Mouse (Mus musculus): ENCODE data around the gene Pold3. TPM values are rescaled to one million over a fixed set of nuclear protein-coding genes. Genes with fewer than 3 reads are reported as not detected.

Gene Pold3
- polyA plus RNA-seq, 2 experiments = 31.9 to 51.1 TPM

DNA sequence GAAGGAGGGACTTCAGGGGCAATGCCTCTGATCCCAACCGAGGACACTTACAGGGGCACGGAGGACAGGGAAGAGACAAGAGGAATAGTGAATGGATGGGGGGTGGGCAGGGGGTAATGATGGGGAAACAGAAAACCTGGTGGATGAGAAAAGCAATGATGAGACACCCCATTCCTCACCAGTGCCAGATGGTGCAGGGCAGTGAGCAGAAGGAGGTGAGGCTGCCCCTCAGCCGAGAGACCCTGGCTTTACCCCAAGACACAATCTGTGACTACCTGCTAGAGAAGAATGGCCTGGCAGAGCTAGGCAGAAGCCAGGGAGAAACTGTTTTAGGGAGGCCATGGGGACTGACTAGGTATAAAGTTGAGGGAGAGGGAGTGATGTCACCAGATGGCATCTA is 84.9 kb downstream of the Pold3 start:
- DNase-seq (ENCODE audit: low read depth in 3 of 3, low spot score in 3 of 3) = no peak
- Histone ChIP-seq H3K4me2 (ENCODE audit: low read depth) (no peak overlapping the region), H3K9ac (replicated peaks) (no peak overlapping the region), H3K9me3 (ENCODE audit: control insufficient read depth, low read length) (no peaks in the 10 kb centered on the region), H3K4me1 (replicated peaks; ENCODE audit: control insufficient read depth in 2 of 2, insufficient read depth in 2 of 2, low read length in 1 of 2) (no peaks in the 10 kb centered on the region), H3K27ac (no peak overlapping the region), H3K4me3 (ENCODE audit: insufficient read depth in 1 of 2, low read depth in 2 of 2, low read length in 2 of 2) (no peak overlapping the region), H3K27me3 (ENCODE audit: control insufficient read depth, insufficient read depth, low read length) (no peaks in the 10 kb centered on the region), H3K36me3 (replicated peaks; ENCODE audit: control insufficient read depth, insufficient read depth, low read depth) (no peaks in the 10 kb centered on the region)
- 70% methylated on average over 3 of the region's 3 CpGs for WGBS (ENCODE audit: insufficient replicate concordance)
- no peak for ATAC-seq (ENCODE audit: insufficient read depth)
- no peak for TF ChIP-seq CTCF (IDR thresholded peaks at IDR 0.05; ENCODE audit: low read depth)
- no peak for TF ChIP-seq EP300 (IDR thresholded peaks at IDR 0.05; ENCODE audit: low read depth)

DNA sequence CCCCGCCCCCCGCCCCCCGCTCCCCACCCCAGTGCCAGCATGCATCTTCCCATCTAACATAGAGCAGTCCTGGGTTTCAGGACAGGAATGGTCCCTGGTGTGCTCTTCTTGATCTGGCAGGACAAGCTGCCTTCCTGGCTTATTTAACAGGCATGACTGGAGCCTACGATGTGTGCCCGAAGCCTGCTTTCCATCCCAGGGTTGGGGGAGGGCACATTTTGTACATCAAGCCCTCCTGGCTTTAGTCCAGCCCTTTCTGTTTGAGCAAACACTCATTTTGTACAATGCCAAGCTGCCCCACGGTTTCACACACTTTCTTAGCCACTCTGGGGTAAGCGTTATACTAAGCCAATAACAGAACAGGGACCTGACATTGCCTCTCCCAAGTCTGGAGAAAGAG is 85.3 kb downstream of the Pold3 start:
- TF ChIP-seq CTCF (IDR thresholded peaks at IDR 0.05; ENCODE audit: low read depth) = no peak
- TF ChIP-seq EP300 (IDR thresholded peaks at IDR 0.05; ENCODE audit: low read depth) = no peak
- Histone ChIP-seq H3K27ac (no peak overlapping the region), H3K4me1 (replicated peaks; ENCODE audit: control insufficient read depth in 2 of 2, insufficient read depth in 2 of 2, low read length in 1 of 2) (no peaks in the 10 kb centered on the region), H3K9me3 (ENCODE audit: control insufficient read depth, low read length) (no peaks in the 10 kb centered on the region), H3K27me3 (ENCODE audit: control insufficient read depth, insufficient read depth, low read length) (no peaks in the 10 kb centered on the region), H3K9ac (replicated peaks) (no peak overlapping the region), H3K4me3 (ENCODE audit: insufficient read depth in 1 of 2, low read depth in 2 of 2, low read length in 2 of 2) (no peak overlapping the region), H3K4me2 (ENCODE audit: low read depth) (no peak overlapping the region), H3K36me3 (replicated peaks; ENCODE audit: control insufficient read depth, insufficient read depth, low read depth) (no peaks in the 10 kb centered on the region)
- ATAC-seq (ENCODE audit: insufficient read depth) (no peak), DNase-seq (ENCODE audit: low read depth in 3 of 3, low spot score in 3 of 3) (no peak)
- WGBS (ENCODE audit: insufficient replicate concordance) = 61% methylated on average over 7 of the region's 7 CpGs

DNA sequence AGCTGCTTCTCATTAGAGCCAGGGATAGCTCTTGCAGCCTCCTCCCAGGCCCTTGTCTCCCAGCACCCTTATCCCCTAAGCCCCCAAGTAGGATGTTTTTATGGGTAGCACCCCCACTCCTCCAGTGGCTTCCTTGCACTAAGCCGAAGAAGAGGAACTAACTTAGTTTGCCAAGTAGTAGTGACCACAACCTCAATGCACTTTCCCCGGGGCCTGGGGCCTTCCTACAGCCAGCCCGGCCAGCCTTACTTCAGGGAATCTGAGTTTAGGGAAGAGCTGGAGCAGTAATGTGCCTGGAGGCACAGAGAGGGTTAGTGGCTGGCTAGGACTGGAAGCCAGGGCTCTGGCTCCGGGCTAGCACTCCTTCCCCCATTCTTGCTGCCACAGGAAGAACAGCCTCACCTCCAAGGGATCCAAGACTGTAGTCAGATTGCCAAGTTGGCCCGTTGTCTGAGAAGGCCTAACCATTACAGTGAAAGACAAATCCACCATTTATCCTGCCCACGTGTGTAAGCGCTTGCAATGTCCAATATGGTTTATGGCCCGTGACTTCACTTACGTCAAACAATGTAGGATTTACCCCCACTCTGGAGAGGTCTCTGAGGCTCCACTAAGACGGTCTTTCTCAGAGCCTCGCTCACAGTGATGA is 86.4 kb downstream of the Pold3 start:
- no peak overlapping the region for H3K4me2 ChIP-seq (ENCODE audit: low read depth)
- DNase-seq (ENCODE audit: low read depth in 3 of 3, low spot score in 3 of 3) = no peak
- H3K4me1 ChIP-seq (replicated peaks; ENCODE audit: control insufficient read depth in 2 of 2, insufficient read depth in 2 of 2, low read length in 1 of 2) = no peaks in the 10 kb centered on the region
- TF ChIP-seq CTCF (IDR thresholded peaks at IDR 0.05; ENCODE audit: low read depth) = no peak
- no peak for TF ChIP-seq EP300 (IDR thresholded peaks at IDR 0.05; ENCODE audit: low read depth)
- no peak overlapping the region for H3K4me3 ChIP-seq (ENCODE audit: insufficient read depth in 1 of 2, low read depth in 2 of 2, low read length in 2 of 2)
- no peaks in the 10 kb centered on the region for H3K27me3 ChIP-seq (ENCODE audit: control insufficient read depth, insufficient read depth, low read length)
- WGBS (ENCODE audit: insufficient replicate concordance) = 58% methylated on average over 11 of the region's 11 CpGs
- no peak overlapping the region for H3K9ac ChIP-seq (replicated peaks)
- H3K36me3 ChIP-seq (replicated peaks; ENCODE audit: control insufficient read depth, insufficient read depth, low read depth) = no peaks in the 10 kb centered on the region
- no peak overlapping the region for H3K27ac ChIP-seq
- ATAC-seq (ENCODE audit: insufficient read depth) = no peak
- no peaks in the 10 kb centered on the region for H3K9me3 ChIP-seq (ENCODE audit: control insufficient read depth, low read length)

DNA sequence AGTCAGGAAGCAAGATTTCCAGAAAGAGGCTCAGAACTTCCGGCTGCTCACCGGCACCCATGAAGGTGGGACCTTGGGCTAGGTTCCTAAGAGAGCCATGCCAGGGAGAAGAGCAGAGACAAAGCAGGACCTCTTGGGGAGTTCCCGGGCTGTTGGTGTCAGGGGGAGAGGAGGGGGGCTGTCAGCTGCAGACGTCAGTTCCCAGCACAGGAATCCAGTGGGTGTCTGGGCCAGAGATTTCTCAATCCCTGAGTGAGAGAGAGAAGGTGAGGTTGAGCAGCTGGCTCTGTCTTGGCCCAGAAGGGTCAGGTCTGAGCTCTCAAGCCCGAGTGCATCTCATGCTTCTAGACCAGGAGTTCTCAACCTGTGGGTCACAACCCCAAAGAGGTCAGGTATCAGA is 87.7 kb downstream of the Pold3 start:
- no peak for DNase-seq (ENCODE audit: low read depth in 3 of 3, low spot score in 3 of 3)
- H3K9ac ChIP-seq (replicated peaks) = no peak overlapping the region
- ATAC-seq (ENCODE audit: insufficient read depth) = no peak
- no peaks in the 10 kb centered on the region for H3K4me1 ChIP-seq (replicated peaks; ENCODE audit: control insufficient read depth in 2 of 2, insufficient read depth in 2 of 2, low read length in 1 of 2)
- TF ChIP-seq CTCF (IDR thresholded peaks at IDR 0.05; ENCODE audit: low read depth) (no peak), EP300 (IDR thresholded peaks at IDR 0.05; ENCODE audit: low read depth) (no peak)
- no peak overlapping the region for H3K4me2 ChIP-seq (ENCODE audit: low read depth)
- 39% methylated on average over 5 of the region's 5 CpGs for WGBS (ENCODE audit: insufficient replicate concordance)
- no peaks in the 10 kb centered on the region for H3K9me3 ChIP-seq (ENCODE audit: control insufficient read depth, low read length)
- no peak overlapping the region for H3K4me3 ChIP-seq (ENCODE audit: insufficient read depth in 1 of 2, low read depth in 2 of 2, low read length in 2 of 2)
- H3K36me3 ChIP-seq (replicated peaks; ENCODE audit: control insufficient read depth, insufficient read depth, low read depth) = no peaks in the 10 kb centered on the region
- H3K27ac ChIP-seq = no peak overlapping the region
- H3K27me3 ChIP-seq (ENCODE audit: control insufficient read depth, insufficient read depth, low read length) = no peaks in the 10 kb centered on the region

Other genes starting within 250 kb of the Pold3 start
- 1.5 and 2.2 TPM in 2 replicates for gene Rnf169, start 141.1 kb downstream of the Pold3 start, polyA plus RNA-seq (2012; rRNA removed)
- gene Rnf169, start 141.1 kb downstream of the Pold3 start, polyA plus RNA-seq (2014; fragmentation: Nextera tagmentation; extraction: Ambion mirVana) = 1.5 and 1.6 TPM in 2 replicates
- 0.02 TPM in 2 replicates for gene Chrdl2, start 115.4 kb downstream of the Pold3 start, polyA plus RNA-seq (2012; rRNA removed)
- not detected in 2 replicates for gene Chrdl2, start 115.4 kb downstream of the Pold3 start, polyA plus RNA-seq (2014; fragmentation: Nextera tagmentation; extraction: Ambion mirVana)
- gene Lipt2, start 37.7 kb upstream of the Pold3 start, polyA plus RNA-seq (2012; rRNA removed) = 2.8 and 3.8 TPM in 2 replicates
- gene Lipt2, start 37.7 kb upstream of the Pold3 start, polyA plus RNA-seq (2014; fragmentation: Nextera tagmentation; extraction: Ambion mirVana) = 5.3 and 5.6 TPM in 2 replicates
- 1.4 TPM in 2 replicates for gene Kcne3, start 54.9 kb upstream of the Pold3 start, polyA plus RNA-seq (2012; rRNA removed)
- 0.88 and 1.2 TPM in 2 replicates for gene Kcne3, start 54.9 kb upstream of the Pold3 start, polyA plus RNA-seq (2014; fragmentation: Nextera tagmentation; extraction: Ambion mirVana)
- 1.6 and 2.4 TPM in 2 replicates for gene Pgm2l1, start 105.8 kb upstream of the Pold3 start, polyA plus RNA-seq (2012; rRNA removed)
- 1.3 TPM in 2 replicates for gene Pgm2l1, start 105.8 kb upstream of the Pold3 start, polyA plus RNA-seq (2014; fragmentation: Nextera tagmentation; extraction: Ambion mirVana)
- gene P4ha3, start 164.0 kb upstream of the Pold3 start, polyA plus RNA-seq (2012; rRNA removed) = 1.5 and 1.9 TPM in 2 replicates
- 0.83 and 0.99 TPM in 2 replicates for gene P4ha3, start 164.0 kb upstream of the Pold3 start, polyA plus RNA-seq (2014; fragmentation: Nextera tagmentation; extraction: Ambion mirVana)

Measured in liver, embryonic 14.5 days (tissue).